Mouse (Mus musculus) WW6 (cell line): Measurements from ENCODE around the gene Arvcf.

Experiments
- DNase-seq: peaks from one replicate; pipeline ENCODE4 v3.0.0-alpha.2; 2013; ENCODE audit warnings: low read depth, low spot score

Gene Arvcf

DNA sequence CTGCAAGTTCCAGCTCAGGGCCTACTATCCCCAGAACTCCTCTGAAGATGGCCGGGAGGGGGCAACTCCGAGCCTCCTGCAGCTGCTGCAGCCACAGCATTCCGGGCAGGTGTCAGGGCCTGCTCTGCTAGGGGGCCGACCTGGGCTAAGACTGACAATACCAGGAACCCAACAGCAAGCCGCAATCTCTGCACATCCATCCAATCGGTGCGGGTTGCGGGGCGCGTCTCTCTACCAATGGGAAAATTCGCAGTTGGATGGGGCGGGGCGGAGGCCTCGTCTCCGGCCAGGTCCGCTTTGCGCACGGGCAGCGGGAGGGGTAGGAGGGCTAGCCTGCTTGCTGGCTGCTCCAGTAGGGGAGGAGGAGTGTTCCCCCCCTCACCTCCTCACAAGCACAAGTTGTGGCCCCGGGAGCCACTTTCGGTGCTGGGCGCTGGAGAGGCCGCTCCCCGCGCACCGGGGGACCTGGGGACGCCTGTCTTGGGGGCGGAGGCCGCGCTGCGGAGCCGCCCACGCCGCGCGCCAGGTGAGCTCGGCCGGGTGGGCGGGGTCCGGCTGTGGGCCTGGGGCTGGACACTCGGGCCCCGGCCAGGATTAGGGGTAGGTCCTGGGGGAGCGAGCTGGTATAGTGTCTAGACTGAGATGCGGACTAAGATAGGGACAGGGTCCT lies at the start of gene Arvcf, which contains the start of gene Tango2:
TSS of gene Arvcf (plus strand) at position 252 of the 670 bp plus-strand sequence.
TSS of gene Tango2 (minus strand) at position 173 of the 670 bp plus-strand sequence.
- DNase-seq: peak; percentile 89

DNA sequence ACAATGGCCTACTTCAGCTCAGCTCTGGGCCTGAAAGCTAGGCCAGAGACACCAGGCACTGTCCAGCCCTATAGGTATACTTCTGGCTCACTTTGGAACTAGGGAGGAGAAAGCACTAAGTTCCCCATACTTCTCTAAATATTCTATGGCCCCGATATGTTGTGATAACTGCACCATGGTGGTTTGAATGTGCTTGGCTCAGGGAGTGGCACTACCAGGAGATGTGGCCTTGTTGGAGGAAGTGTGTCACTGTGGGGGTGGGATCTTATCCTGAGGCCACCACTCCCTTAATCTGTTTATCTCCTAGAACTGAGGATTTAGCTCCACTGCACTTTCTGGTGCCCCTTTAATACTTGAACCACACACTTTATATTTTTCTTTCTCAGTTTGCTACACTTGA lies 39.8 kb upstream of the Arvcf start:
- no peak for DNase-seq

DNA sequence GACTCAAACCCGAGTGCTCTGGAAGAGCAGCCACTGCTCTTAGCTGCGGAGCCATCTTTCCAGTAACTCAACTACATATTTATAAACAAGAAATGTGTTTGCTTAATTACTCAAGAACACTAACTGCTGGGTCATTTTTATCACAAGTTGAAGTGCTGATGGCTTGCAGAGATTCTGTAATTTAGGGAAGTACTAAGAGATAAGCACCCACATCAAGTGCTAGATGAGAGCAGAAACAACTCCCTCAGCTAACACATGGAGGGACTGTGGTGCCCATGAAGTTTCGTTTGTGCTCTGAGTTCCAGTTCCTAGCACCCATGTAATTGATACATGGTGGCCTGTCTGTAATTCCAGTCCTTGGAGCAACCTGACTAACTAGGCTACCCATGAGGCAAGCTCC lies 29.0 kb upstream of the Arvcf start:
- no peak for DNase-seq

DNA sequence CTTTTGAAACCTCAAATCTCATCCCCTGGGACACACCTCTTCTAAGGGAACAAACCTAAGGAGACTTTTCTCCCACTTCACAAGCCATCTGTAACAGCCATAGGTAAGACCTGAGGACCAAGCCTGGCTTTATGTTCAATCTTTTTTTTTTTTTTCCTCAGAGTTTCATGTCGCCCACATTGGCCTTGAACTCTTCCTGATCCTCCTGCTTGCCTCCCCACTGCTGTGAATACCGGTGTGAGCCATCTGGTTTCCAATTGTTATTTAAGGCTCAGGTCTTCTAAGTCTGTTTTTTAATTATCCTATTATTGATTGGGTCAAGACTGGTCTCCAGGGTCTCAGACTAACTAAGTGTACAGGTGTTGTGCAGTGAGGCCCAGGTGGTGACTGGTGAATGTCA lies 26.5 kb upstream of the Arvcf start:
- no peak for DNase-seq

DNA sequence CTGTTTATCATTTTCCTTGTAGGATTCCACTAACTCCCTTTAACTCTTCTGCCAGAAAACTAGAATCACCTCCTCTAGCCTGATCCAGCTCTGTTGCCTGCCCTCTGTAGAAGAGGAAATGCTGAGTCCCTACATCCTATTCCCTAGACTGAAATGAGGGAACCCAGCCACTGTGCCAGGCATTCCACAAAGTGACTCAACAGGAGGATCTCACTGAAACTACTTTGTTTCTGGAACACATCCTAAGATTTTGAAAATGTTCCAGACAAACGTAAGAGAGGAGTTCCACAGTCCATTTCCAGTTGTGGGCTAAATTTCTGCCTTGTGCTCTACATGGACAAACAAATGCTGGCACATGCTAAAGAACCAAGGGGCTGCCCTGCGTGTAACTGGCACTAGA lies 24.5 kb upstream of the Arvcf start:
- no peak for DNase-seq

DNA sequence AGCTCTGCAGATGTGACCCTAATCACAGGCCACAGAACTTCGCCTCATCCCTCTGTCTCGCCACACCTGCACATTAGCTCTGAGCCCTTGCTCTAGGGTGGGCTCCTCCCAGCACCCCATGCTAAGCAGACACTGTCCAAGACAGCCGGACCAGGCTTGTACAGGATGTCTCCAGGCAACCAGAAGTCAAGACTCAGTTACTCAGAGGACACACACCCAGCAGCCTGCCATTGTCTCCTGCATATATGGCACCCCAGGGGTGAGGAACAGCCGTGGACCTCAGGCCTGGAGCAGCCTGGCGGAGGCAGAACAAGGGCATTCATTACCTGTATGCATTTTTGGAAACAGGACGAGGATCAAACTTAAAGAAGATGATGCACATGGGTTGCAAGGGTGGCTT lies 24.0 kb upstream of the Arvcf start:
- DNase-seq: no peak

DNA sequence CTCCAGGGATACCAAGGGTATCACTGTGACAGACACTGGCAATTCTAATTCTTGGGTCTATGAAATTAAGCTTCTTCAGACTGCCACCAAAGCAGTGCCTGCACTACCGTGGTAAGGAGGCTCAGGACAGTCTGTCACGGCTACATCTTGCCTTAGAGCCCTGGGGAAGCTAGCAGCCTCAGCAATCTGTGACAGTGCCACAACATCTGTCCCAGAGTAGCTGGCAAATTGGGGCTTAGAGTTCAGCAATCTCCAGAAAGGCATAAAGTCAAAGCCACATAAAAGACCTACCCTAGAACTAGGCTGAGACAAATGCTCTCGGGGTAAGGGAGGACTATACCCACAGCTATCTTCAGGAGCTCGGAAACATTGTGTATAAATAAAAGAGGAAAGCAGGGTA lies 22.2 kb upstream of the Arvcf start:
- DNase-seq: no peak

DNA sequence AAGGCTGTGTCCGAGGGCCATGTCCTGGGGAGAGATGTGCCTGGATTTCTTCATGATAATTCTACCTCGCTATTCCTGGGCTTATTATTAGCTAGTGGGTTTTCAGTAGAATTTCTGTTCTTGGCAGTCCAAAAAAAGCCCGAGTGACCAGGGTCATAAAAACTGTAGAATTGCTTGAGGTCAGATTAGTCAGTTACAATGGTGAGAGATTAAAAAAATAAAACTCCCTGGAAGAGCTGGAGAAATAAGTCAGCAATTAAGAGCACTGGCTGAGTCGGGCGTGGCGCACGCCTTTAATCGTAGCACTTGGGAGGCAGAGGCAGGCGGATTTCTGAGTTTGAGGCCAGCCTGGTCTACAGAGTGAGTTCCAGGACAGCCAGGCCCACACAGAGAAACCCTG lies 20.0 kb upstream of the Arvcf start:
- DNase-seq: no peak

DNA sequence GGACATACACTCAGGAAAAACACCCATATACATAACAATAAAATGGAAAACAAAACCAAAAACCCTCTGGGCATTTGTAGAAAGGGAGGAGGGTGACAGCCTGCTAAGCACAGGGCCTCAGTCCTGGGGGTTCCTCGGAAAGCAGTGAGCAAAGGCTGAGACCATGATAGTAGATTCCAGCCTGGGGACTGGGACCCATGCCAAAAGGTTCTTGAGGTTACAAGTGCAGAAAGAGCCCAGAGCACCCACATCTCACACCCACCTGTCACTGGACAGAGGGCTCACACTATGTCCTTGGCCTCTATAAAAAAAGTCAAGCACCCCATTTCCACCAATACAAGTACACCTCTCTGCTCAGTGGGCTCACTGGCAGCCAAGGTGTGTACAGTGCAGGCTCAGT lies 19.5 kb upstream of the Arvcf start:
- DNase-seq: no peak

DNA sequence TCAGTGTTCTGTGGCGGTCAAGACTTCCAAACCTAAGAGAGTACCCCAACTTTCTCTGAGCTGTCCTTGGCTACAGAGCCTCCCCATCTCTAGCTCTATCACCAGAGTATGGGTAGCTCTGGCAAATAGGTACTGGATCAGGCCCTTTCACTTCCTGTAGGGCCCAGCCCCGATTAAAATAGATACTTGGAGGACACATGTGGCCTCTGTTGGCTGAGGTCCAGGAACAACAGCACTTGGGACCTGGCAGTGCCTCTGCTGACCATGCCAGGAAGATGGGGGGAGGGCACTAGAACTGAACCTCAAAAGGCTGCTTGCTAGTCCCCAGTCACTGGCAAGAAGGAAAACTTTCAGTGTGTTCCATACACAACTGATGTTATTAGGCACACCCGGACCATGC lies 14.0 kb upstream of the Arvcf start:
- no peak for DNase-seq

DNA sequence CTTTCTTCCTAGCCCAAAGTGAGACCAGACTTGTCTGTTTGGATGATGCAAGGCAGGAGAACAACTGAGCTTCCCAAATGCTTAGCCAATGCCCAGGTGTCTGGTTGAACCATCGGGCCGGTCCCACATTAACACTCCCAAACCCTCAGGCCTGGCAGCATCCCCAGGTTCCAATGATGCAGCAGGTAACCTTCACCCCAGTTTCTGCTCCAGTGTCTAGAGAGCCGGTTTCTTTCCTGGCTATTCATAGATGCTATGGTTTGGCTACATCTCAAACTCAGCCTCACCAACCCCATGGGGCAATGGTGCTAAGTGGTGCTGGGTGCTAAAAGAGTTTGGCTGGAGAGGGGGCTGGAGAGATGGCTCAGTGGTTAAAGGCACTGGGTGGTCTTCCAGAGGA lies 12.0 kb upstream of the Arvcf start:
- DNase-seq: no peak

DNA sequence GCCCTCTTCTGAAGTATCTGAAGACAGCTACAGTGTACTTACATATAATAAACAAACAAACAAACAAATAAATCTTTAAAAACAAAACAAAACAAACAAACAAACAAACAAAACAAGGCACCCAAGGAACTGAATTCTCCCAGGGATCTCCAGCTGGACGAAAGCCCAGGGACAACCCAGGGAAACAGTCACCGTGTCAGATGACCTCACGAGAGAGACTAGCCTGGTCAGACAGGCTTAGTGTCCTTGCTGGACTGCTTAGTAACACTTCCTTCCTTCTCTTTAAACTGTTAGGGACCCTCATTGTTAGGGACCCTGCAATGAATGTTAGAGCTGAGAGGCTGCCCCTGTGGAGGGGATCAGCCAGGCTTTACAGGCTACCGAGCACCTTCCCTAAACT lies 10.7 kb upstream of the Arvcf start:
- DNase-seq: no peak

DNA sequence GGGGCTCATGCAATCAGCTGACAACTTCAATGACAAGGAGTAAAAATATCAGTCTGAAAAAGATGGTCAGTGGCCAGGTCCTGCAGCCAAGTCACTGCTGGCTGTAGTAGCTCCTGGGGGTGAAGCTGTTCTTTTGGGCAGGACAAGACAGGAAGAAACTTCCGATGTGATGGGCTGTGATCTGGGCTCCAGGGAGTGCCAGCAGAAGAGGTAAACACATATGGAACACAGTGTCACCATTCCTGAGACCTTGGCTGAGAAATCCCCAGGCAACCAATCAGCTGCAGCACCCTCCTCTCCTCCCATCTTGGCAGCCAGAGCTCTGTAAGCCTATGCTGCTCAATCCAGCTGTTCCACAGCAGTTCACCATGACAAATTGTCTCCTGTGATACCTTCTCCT lies 8.1 kb upstream of the Arvcf start:
- no peak for DNase-seq

DNA sequence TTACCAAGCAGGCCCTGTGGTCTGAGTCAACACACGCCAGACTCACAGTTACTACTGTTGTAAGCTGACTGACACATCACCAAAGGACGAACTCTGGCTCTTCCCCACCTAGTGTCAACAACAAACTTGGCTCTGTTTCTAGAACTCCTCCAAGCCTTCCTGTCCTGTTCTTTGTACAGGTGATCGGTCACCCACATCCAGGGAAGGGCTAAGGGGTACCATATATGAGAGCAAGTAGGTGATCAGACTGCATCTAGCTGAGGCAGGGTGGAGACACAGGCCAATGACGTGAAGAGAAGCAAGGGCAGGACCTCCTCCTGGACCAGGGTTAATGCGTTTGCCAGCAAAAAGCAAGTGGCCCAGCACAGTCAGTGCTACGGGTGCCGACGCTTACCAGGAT lies 6.4 kb upstream of the Arvcf start:
- DNase-seq: no peak

DNA sequence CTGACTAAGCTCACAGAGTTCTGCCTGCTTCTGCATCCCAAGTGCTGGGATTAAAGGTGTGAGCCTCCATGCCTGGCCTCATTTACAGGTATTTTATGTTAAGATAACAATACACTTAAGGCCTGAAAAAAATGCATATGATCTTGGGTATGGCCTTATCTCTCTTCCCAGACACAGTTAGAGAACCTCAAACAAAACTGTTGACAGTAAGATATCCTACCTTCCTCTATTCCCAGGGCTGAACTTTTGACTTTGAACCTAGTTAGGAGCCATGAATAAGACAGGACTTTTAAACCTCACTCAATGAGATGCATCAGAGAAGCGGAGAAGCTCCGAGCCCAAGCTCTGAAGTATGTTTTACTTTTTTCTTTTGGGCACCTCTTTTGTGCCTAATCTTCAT lies 5.9 kb upstream of the Arvcf start:
- no peak for DNase-seq

DNA sequence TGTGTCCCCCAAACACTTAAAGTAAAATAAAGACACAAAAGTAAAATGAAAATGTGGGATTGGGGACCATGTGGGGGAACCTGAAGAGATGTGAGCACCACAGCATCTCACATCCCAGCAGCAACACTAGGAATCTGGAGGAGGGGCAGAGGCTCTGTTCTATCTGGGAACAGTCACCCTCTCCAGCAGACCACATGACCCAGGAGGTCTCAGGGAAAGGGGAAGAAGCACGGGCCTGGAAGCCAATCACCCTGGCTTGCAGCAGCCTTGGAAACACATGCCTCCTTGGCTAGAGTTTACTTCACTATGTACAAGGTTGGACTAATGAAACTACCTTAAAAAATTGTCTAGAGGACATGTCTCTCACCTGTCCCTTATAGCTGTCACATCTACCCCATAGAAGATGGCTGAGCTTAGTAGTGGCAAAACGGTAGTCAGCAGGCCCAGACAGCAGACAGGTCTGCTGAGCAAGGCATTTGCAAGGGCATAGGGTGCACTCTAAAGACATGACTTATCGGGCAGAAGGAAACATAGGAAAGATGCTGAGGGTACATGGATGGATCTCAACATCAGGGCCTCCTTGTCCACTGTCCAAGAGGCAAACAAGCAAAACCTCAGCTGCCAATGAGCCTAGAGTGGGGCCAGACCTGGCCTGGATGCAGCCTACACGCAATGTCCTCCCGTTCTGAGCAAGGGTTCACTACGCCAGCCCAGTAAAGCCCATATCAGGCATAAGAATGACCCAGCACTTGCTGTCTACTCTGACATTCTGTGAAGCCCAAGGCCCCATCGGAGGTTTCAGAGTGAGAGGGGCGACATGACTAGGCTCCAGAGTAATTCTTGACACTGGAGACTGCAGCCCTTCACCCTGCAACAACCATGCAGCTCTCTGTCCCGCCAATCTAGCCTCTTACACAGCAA lies 5.1 kb upstream of the Arvcf start:
- no peak for DNase-seq

DNA sequence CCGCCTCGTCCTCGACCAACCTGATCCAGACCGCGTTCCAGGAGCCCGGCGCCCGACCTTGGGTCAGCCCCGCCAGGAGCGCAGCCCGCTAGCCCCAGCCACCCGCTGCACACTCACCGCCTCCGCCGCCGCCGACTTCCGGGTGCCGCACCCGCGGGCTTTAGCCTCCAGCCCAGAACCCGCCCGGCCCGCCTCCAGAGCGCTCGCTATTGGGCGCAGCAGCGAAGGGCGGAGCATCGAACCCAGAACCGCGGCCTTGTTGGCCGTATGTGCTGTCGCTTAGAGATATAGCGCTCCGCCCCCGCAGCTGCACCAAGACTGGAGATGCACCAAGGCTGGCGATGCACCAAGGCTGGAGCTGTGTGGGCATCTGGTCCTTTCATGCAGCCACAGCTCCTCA lies 4.2 kb upstream of the Arvcf start:
- DNase-seq: peak; percentile 91

DNA sequence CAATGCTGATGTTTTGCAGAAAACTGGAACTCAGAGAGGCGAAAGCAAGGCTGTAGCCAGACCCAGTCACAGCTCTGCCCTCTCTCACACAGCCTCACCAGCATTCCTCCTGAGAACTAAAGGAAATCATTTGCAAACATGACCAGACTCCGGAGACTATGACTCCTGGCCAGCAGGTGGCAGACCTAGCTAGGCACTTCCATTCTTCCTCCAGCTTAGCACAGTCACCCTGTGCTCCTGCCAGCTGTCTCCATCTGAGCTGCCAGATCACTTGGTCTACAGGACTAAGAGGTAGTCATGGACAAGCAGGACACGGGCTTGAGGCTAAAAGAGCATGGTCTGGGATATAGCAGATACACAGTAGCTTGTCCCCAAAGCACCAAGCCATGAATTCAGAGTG lies 2.7 kb upstream of the Arvcf start:
- peak; percentile 67 for DNase-seq

DNA sequence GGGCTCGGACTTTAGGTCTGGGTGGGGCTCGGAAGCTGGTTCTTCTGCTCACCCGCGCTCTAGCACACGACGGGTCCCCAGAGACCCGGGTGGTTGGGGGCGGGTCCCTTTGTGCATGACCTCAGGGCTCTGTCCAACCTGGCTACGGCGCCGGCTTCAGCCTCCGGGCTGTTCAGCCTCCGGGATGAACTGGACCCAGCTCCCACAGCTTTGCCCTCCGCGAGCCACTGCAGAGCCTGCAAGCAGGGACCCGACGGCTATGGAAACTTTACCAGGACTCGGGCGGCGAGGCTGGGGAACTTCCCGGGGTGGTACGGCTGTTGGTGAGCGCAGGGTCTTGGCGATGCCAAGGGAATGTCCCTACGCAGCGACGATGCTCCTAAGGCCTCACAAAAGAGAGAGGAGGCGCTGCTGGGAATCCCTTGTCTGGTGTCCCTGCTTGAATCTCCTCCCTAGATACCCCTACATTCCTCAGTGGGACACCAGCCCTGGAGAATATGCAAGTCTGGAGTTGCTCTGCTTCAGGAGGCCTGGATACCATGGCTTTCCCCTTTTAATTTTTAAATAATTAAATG lies 706 bp downstream of the Arvcf start:
- DNase-seq: no peak

DNA sequence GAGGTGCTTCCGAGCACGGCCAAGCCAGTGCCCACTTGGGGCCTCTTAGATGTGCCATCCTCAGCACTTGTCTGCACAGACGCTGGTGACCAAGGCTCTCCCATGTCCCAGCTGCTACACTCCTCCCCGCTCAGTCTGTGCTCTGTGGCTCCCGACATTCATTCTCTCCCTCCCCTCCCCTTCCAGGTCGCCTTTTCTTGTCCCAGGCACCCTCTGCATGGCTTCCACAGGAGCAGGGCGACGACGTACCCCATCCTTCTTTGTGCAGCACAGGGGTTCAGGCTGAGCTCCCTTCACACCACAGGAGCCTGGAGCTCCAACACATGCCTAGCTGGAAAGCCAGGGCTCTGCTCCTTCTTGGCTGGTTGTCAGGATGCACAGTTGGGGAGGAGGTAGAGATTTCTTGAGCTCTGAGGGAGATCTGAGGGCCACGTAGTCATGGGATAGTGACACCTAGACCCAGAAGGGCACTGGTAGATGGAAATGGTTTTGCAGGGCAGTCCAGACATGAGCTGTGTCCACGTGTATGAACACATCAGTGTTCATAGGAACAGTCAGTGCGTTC lies 1.9 kb downstream of the Arvcf start:
- DNase-seq: no peak

DNA sequence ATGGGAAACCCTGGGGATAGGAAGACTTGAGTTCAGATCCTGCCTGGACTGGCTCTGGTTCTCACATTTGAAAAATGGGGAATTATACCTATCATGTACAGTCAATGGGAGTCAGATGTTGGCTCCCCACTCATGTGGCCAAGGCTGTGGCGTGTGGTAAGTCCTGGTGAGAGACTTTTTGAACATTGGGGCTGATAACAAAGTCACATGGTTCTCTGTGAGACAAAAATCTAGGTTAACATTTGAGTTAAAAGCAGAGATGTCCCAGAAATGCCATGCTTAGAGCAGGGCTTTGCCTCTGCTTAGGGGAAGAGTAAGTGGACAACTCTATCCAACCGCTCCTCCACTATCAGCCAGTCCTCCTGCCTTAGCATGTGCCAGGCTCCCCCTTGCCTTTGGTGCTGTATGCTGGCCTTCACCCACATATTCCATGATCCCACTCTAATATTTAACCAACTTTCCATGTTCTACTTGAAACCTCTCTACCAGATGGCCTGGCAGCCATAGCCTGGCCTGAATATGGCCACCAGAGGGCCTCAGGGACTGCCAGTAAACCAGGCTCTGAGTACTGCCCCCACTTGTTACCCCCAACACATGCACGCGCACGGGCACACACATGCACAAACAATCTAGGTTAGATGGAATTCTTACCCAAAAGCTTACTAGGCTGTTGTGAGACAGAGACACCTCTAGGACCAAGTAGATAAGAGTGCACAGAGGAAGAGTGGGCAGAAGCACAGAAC lies 3.5 kb downstream of the Arvcf start:
- DNase-seq: no peak

DNA sequence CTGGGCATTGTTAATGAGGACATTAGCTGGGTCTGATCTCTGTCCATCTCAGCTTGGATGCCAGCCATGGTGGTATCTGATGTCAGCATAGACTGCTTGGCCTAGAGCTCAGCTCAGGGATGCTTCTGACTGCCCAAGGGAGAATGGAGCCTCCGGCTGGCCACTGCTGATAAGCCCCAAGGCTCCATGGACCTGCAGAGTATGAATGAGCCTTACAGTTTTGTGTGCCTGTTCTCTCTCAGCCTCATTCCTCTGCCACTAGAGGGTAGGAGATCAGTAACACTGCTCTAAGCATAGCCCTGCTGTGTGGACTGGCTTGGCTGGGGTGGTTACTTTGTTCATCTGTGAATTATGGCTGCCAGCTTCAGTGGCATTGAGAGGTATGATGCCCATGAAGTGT lies 5.1 kb downstream of the Arvcf start:
- no peak for DNase-seq
